Mouse (Mus musculus) mesoderm, embryonic 11.5 days (tissue): ENCODE data around the gene Trim6.
"Not testable (repeated sequence)": the region's sequence is repeated elsewhere in the genome, so short reads cannot be mapped to it uniquely, and the experiment has no call there.

Experiments used
- DNase-seq: peaks from one replicate; pipeline ENCODE4 v3.0.0-alpha.2; 2012; ENCODE audit warnings: low read depth, low spot score

The Trim6 gene

DNA sequence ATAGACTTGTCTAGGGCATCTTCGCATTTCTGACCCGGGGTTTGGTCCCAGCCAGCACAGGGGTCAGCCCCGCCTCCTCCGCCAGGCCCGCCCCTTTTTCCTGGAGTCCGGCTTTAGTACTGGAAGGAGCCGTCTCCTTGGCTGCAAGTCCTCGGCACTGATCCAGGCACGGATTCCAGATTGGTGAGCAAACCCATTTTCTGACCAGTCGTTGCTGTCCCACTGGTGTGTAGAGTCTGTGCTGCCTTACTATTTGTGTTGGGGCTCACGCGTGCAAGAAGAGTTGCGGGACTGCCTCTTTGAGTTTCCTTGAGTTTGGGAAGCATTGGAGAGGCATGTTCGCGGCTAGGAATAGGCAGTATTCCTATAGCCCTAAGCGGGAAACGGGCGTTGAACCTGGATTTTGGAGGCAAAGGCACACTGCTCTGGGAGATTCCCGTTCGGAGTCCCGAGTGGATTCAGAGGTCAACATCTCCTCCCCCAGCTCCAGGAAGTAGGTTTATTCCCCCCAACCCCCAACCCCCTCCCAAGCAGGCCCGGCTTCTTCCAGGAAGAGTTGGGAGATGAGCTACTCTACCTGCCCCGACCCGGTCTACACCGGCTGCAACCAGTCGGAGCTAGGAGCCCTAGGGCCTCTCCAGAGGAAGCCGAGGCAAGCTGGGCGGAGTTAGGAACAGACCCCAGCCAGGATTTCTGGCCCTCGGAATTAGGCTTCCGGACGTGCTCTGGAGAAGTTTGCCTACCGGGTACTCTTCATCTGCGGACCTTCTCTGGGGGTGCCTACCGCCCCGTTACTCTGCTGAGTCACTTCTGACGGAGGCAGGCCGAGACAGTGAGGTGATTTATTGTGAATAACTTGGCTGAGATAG lies at the start of gene Trim6:
Gene Trim6, plus strand, starts transcription at position 93 of the 869 bp plus-strand sequence.
- peak; percentile 56 for DNase-seq

DNA sequence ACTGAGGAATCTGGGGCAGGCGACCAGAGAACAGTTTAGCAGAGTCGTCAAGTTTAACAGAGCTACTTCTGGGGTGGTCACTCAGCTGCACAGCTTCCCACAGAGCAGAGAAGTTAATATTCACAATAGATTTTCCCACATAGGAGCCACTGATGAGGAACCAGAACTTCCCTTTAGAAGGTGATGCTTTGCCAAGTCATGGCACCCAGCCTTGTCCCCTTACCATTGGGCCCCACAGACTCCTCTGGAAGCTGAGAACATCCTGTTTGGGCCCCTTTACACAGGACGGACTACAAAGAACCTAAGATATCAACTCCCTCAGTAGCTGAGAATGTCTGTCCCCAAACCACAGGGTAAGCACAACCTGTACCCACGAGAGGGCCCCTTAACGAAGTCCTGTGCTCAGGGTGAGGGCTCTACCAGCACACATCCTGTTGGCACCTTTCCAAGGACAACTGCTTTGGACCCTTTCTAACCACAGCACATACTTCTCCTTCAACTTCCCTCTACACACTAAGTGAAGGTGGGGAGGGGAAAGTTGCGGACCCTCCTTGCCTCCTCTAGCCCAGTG lies 48.9 kb upstream of the Trim6 start:
- no peak for DNase-seq

DNA sequence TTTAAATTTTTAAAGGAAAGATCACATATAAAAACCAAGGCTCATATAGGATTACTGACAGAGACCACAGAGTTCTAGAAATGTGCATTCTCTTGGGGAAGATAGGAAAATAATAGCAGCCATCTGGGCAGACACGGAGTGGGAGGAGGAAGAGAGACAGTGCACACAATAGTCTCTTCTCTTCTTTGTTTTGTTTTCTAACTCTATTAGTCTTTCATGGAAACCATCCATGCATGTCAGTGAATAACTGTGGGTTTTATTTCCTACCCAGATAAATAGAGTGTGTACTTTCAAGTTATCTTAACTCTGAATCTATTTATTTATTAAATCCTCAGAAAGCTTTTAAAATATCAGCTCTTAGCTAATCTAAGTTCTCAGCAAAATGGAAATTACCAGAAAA lies 43.5 kb upstream of the Trim6 start:
- DNase-seq = no peak

DNA sequence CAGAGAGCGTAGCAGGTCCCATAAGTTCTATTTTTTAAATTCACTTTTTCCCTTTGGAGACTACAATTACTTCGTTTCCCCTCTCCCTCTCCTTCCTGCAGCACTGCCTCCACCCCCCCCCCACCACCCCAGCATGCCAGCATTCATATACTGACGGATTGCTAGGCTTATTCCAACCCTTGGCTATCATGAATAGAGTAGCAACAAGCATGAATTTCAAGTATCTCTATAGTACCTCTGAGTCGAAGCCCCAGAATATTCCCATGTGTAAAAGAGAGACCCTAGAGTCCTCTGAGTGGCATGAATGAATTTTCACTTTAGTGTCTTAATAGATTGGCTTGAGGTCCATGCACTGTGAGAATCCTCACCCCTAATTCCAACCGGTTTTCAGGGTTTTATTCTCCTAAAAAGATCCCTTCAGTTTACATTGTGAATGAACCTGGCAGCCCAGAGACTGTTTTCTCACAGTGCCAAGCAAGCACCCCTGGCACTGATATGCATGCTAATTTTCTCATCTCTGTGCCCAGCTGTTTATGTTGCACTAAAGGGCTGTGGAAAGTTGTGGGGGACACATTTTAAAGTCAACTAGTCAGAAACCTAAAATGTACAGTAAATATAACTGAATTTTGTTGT lies 40.1 kb upstream of the Trim6 start:
- DNase-seq = no peak

DNA sequence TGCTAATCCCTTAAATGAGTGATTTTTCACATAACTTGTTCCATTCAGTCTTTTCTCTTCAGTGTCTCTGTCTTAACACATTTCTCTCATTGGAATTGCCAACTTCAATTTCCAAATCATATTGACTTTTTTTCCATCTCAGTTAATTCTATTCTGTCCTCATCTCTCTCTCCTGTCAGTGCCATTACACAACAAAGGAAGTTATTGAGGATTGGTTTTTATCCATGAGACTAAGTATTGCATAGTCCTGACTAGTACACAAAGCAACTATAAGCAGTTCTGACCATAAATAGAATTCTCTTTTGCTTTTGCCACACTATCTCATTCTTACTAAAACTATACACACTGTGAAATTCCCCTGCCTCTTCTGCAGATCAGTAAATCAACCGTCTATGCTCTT lies 39.5 kb upstream of the Trim6 start:
- DNase-seq = no peak

DNA sequence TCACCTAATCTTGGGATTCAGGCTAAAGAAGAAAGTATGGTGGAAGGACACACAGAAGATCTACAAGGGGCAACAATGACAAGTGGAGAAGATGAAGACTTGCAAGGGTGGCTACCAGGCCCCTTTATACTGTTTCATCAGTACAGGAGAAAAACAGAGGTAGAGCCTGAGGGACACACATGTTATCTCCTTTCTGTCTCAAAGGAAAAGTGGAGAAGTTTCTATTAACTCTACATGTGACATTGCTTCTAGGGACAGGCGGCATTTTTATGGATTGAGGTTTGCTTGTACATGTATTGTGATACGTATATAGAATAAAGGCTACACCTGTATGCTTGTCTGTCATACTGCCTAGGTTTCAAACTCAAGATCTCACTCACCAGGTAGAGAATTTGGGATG lies 35.3 kb upstream of the Trim6 start, which contains the start of gene Olfr648:
Gene Olfr648, minus strand, starts transcription at position 101 of the 400 bp plus-strand sequence.
- DNase-seq = no peak

DNA sequence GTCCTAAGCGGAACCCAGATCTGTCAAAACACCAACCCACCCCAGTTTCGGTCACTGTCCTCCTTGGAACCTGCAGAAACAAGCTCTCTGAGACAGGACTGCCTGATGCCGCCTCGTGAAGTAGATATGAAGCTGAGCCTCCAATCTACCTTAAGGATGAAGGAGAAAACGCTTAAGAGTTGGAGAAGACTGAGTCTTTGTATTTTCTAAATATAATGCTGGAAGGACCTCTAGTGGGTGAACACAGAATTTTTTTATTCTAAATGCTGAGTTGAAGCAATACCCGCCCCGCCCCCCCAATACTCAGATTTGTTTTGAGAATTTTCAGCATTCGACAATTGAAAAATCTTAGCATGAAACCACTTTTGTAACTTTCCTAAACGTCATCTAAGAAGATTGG lies 27.3 kb upstream of the Trim6 start:
- no peak for DNase-seq

DNA sequence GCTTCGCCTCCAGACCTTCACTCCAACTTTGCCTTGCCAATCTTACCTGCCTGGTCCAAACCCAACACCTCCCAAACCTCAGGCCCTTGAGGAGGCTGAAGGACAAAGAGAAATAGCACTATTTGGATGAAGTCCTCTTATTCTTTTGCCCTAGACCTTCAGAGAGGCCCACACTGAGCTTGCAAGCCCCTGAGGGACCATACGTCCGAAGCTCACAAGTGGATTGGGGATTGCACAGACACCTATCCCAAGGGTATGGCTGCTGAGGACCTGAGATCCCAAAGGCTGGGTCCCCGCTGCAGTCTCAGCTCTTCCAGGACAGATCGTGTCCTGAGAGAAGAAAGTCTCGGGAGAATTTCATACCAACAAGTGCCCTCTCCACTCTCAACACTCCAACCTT lies 22.7 kb upstream of the Trim6 start, which contains the start of gene Olfr649:
Gene Olfr649, minus strand, starts transcription at position 101 of the 400 bp plus-strand sequence.
- no peak for DNase-seq

DNA sequence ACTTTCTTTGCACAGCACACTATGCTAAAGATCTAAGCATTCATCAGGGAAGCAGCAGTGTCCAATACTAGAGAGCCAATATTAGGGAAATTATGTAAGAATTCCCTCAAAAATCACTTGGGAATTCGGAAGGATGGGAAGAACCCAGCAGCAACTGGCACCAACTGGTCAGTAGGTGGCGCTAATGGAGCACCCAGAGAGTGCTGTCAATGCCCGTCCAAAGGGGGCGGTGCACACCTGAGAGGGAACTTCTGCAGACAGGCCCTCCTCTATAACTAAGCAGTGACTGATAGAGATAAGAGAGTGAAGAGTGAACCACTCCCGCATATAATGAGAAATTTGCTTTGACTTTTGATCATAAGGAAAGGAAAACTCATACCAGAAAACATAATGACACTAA lies 18.8 kb upstream of the Trim6 start:
- DNase-seq = peak; percentile 73

DNA sequence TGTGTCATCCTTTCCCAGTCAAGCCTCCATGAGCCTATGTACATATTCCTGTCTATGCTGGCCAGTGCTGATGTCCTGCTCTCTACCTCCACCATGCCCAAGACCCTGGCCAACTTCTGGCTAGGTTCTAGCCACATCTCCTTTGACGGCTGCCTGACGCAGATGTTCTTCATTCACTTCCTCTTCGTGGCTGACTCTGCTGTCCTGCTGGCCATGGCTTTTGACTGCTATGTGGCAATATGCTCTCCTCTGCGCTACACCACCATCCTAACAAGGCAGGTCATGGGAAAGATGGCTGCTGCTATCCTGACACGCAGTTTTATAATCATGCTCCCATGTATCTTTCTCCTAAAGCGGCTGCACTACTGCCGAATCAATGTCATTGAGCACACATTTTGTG lies 12.4 kb upstream of the Trim6 start:
- no peak for DNase-seq

DNA sequence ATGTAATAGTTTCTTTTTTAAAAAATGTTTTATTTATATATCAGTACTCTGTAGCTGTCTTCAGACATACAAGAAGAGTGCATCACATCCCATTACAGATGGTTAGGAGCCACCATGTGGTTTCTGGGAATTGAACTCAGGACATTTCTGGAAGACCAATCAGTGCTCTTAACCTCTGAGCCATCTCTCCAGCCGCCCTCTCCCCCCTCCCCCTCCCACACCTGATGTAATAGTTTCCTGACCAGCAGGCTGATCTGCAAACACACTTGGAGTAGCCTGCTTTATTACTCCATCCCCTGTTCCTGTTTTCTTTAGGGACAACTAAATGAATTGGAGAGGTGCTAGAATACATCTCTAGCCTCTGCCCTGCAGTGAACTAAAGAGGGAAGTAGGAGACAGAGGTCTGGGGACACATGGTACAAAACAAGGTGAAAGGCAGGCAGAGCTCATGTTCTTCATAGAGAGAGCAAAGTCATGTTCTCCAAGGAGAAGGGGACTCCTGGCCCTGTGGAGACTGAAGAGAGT lies 2.5 kb upstream of the Trim6 start:
- no peak for DNase-seq

DNA sequence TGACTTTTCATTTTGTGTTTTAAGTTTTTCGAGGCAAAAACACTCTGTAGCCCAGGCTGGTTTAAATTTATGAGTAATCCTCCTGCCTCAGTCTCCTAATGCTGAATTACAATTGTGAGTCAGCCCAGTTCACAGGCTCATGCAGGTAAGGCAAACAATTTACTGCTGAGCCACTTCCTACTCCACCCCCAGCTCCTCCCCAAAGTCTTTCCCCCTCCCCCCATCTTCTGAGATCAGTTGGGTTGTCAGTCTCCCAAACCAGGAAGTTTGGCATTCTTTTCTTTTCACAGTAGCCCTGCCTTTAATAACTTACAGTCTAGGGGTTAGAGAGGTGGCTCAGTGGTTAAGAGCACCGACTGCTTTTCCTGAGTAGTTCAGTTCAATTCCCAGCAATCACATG lies 712 bp upstream of the Trim6 start:
- no peak for DNase-seq

DNA sequence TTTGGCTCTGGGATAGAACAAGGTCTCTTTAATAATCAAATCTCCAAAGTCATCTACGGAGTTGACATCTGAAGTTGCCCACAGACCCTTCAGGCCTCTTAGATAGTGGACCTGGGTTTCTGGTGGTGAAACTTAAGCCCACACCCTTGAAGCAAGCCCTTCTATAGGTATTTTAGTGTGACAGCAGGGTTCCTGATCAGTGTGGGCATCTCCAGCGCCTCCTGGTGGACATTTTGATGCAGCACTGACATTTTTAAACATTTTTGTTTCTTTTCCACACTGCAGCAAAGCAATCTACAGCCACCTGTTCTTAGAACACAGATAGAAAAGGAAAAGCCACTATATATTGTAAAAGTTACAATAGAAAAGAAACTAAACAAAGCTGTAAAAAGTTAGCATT lies 12.6 kb downstream of the Trim6 start:
- peak; percentile 47 for DNase-seq

DNA sequence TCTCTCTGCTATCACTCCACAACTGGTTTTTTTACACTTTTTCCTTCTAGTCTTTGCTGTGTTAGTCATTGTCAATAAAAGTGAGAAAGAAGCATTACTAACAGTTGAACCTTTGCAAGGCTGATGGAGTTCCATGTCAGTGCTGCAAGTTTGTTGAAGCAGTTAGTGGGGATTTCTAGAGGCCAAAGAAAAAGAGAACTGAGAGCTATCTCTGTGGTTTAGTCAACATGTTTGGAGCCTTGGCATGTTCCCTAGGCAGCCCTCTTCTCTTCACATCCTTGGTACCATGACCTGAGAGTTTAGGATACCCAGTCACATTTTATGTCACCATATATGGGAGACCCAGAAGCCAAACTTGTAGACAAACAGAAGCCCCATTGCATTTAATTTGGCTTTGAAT lies 22.3 kb downstream of the Trim6 start:
- no peak for DNase-seq

DNA sequence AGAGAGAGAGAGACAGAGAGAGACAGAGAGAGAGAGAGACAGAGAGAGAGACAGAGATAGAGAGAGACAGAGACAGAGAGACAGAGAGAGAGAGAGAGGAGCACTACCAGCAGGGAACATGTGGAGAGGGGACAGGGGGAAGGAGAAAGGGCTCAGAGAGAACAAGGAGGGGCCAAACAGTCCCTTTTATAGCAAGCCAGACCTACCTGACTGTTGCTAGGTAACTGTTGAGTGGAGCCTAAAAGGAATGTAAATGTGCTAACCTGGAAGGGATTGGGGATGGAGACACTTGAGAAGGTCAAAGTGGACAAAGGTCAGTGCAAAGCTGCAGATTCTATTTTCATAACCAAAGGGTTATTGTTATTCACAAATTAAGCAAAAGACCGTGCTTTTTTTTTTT lies 25.0 kb downstream of the Trim6 start:
- no peak for DNase-seq

DNA sequence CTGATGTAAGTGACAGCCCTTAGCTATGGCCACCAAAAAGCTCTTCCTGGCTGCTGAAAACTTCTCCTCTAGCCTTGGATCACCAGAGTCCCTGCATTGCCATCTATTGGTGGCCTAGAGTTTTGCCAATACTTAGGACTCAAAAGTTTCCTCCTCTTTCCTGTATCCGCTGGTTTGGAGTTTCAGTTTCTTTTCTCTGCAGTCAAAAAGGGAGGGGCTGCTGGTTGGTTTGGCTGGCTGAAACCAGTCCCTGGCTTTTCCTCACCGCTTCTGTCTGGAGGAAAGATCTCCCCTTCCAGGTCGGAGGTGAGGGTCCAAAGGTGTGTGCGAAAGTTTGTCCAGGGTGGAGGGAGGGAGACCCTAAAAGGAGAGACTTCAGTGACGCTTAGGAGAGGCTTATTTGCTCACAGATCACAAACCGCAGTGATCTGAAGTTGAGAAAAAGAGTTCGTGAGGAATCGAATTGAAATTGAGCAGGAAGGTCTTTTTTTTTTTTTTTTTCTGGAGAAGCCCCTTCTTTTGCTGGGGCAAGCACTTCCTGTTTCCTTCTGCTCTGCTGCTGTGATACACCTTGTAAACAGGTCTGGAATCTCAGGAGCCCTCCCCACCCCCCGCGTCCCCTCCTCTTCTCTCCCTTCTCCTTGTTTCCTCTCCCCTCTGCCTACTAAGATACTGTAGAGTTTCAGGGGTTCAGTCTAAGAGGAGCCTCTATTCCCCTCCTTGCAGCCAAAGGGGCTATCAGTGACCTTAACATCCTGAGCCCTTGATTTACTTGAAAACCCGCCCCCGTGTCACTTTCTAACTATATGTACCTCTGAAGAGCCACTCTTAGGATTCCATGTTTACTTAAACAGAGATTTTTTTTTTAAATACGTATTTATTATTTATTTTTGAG lies 25.9 kb downstream of the Trim6 start, which contains the start of gene Trim34a:
Gene Trim34a, plus strand, starts transcription at position 171 of the 895 bp plus-strand sequence.
- peak; percentile 64 for DNase-seq

DNA sequence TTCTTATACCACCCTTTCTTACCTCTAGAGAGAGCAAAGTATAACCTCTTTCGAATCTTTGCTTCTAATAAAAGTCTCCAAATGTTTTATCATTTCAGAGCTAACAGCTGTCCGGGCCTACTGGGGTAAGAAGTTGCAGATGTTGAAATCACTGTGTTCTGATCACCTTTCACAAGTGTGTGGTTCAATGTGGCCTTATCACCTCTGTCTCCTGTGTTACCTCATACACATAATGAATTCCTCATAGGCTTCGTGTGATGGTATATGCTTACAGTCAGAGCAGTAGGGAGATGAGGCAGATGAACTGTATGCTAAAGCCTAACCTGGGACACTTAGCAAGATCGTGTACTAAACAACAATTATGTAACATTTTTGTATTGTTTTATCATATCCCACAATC lies 41.8 kb downstream of the Trim6 start:
- DNase-seq = not testable (repeated sequence)

DNA sequence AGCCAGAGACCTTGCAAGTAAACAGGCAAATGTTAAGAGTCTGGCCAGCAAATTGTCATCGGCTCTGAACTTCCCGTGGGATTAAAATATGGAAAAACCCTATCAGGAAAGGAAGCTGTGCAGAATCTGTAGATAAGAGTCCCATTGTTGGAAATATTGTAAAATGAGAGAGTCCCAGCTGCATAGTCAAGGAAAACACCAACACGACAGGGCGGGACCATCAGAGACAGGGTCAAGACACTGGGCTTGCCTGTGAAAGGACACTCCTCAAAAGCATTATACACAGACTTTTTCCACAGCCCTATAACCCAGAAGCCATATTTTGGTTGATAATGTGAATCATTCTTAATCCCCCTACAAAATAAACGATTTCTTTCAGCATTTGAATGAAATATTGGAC lies 46.7 kb downstream of the Trim6 start:
- DNase-seq = not testable (repeated sequence)

DNA sequence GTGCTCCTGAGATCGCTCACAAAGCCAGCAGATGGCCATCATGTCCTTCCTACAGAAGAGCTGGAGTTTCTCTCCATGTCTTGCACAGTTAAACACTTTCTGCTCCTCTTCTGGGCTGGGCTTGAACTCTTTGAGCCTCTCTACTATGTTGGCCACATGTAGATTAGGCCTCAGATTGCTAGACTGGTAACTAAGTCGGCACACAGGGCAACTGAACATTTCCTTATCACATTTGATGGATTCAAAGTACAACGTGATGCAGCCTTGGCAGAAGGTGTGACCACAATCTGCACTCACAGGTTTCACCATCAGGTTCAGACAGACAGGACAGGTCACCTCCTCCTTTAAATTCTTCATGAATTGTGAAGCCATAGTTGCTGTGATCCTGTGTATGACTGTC lies 60.8 kb downstream of the Trim6 start:
- DNase-seq = not testable (repeated sequence)
